Mouse (Mus musculus): Measurements from ENCODE around the gene Iqcf6.

Iqcf6 gene

GRCm38 (mm10) chr9:106655884-106656720 lies 29.7 kb downstream of the Iqcf6 start, which contains the start of gene Grm2:
TSS of gene Grm2 (minus strand) at chr9:106656082.
- DNase-seq (ENCODE audit: low read depth in 1 of 2, low spot score in 2 of 2), result no peak

GRCm38 (mm10) chr9:106656820-106657219 lies 30.4 kb downstream of the Iqcf6 start:
- no peak for DNase-seq (ENCODE audit: low read depth in 1 of 2, low spot score in 2 of 2)

- DNase-seq (ENCODE audit: low read depth in 1 of 2, low spot score in 2 of 2), result no peak
Observed at GRCm38 (mm10) chr9:106657592-106657991, 31.2 kb downstream of the Iqcf6 start.

GRCm38 (mm10) chr9:106659441-106659840 lies 33.1 kb downstream of the Iqcf6 start:
- no peak for DNase-seq (ENCODE audit: low read depth in 1 of 2, low spot score in 2 of 2)

GRCm38 (mm10) chr9:106659935-106660334 lies 33.6 kb downstream of the Iqcf6 start:
- no peak for DNase-seq (ENCODE audit: low read depth in 1 of 2, low spot score in 2 of 2)

- DNase-seq (ENCODE audit: low read depth in 1 of 2, low spot score in 2 of 2), result no peak
Observed at GRCm38 (mm10) chr9:106663200-106663599, 36.8 kb downstream of the Iqcf6 start.

GRCm38 (mm10) chr9:106664433-106664832 lies 38.1 kb downstream of the Iqcf6 start:
- no peak for DNase-seq (ENCODE audit: low read depth in 1 of 2, low spot score in 2 of 2)

- no peak for DNase-seq (ENCODE audit: low read depth in 1 of 2, low spot score in 2 of 2)
Observed at GRCm38 (mm10) chr9:106664856-106665255, 38.5 kb downstream of the Iqcf6 start.

- DNase-seq (ENCODE audit: low read depth in 1 of 2, low spot score in 2 of 2), result no peak
Observed at GRCm38 (mm10) chr9:106673860-106674259, 47.5 kb downstream of the Iqcf6 start.

GRCm38 (mm10) chr9:106675480-106675879 lies 49.1 kb downstream of the Iqcf6 start:
- DNase-seq (ENCODE audit: low read depth in 1 of 2, low spot score in 2 of 2), result peak in 1 of 2 experiments; percentile 59

- DNase-seq (ENCODE audit: low read depth in 1 of 2, low spot score in 2 of 2), result no peak
Observed at GRCm38 (mm10) chr9:106675965-106676364, 49.6 kb downstream of the Iqcf6 start.

GRCm38 (mm10) chr9:106676571-106676970 lies 50.2 kb downstream of the Iqcf6 start:
- no peak for DNase-seq (ENCODE audit: low read depth in 1 of 2, low spot score in 2 of 2)

All from monocyte, adult 2 months (primary cell).